Mouse (Mus musculus) liver, embryonic 11.5 days (tissue): Measurements from ENCODE around the gene Cd6. TPM values are rescaled to one million over a fixed set of nuclear protein-coding genes. Genes with fewer than 3 reads are reported as not detected.

Experiments used
- ATAC-seq: fragments of 200-750 bp; cut with Nextera tagmentation; replicated peaks from 2 replicates; pipeline ENCODE4 v1.8.0; 2017; ENCODE audit warnings: moderate number of reproducible peaks, mild to moderate bottlenecking, moderate TSS enrichment, moderate library complexity; ENCODE audit not compliant: low FRiP score
- DNase-seq: peaks from one replicate; pipeline ENCODE4 v3.0.0-alpha.2; 2017; ENCODE audit warnings: low spot score
- H3K27ac ChIP-seq: fragments of 300-500 bp; sonication (generic); 2 replicates; pipeline ENCODE4 v1.5.1; 2014; ENCODE audit warnings: mild to moderate bottlenecking, low read depth, low read length, control low read depth
- H3K27me3 ChIP-seq: fragments of 300-500 bp; sonication (generic); replicated peaks from 2 replicates; pipeline ENCODE4 v1.6.1; 2014; ENCODE audit warnings: low read length, mixed read lengths; ENCODE audit not compliant: control insufficient read depth, insufficient read depth
- H3K36me3 ChIP-seq: fragments of 300-500 bp; sonication (generic); 2 replicates; pipeline ENCODE4 v1.6.1; 2014; ENCODE audit warnings: mild to moderate bottlenecking, low read length, moderate library complexity, mixed read lengths; ENCODE audit not compliant: control insufficient read depth, insufficient read depth
- H3K4me1 ChIP-seq: fragments of 300-500 bp; sonication (generic); replicated peaks from 2 replicates; pipeline ENCODE4 v1.6.1; 2014; ENCODE audit warnings: low read length, mixed read lengths; ENCODE audit not compliant: control insufficient read depth, insufficient read depth
- H3K4me2 ChIP-seq: fragments of 300-500 bp; sonication (generic); 2 replicates; pipeline ENCODE4 v1.6.1; 2014; ENCODE audit warnings: mild to moderate bottlenecking, control low read depth, moderate library complexity
- H3K4me3 ChIP-seq: fragments of 300-500 bp; sonication (generic); 2 replicates; pipeline ENCODE4 v1.5.1; 2014; ENCODE audit warnings: low read depth, low read length, control low read depth
- H3K9ac ChIP-seq: fragments of 300-500 bp; sonication (generic); 2 replicates; pipeline ENCODE4 v1.6.1; 2014; ENCODE audit warnings: low read depth, low read length, control low read depth
- H3K9me3 ChIP-seq: fragments of 300-500 bp; sonication (generic); 2 replicates; pipeline ENCODE4 v1.6.1; 2016; ENCODE audit warnings: low read length, inconsistent platforms, mixed read lengths; ENCODE audit not compliant: control insufficient read depth
- WGBS: fragments of 180-500 bp; shearing (Covaris S2); extraction: QIAGEN DNeasy Blood & Tissue Kit; methylation state at CpG from one replicate; pipeline ENCODE4 v1.1.7; 2014; 5-methylcytosine and 5-hydroxymethylcytosine counted together
- polyA plus RNA-seq: library from polyadenylated mRNA; unstranded; fragments of >200 nt; fragmentation: Nextera tagmentation; extraction: Ambion mirVana; gene quantifications from 2 replicates; pipeline ENCODE4 v1.2.1, GENCODE M21; 2014

The Cd6 gene
- polyA plus RNA-seq, 1 experiment from 2014 or later: not detected

DNA sequence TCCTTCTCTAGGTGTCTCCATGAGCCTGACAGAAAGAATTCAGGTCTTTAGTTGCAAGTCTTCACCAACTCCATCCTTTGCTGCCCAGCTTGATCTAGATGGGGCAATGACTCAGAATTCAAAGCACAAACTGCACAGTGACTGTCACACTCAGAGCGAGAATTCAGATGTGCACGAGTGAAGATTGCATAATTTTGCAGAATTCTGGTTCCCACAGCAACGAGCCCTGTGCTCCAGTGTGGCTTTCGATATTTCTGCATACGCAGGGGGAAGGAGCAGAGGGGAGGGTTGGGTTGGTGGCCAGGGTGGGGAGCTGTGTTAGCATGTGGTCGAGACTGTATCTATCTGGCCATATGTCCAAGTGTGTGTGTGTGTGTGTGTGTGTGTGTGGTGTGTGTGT, 28.8 kb downstream of the Cd6 start:
- Histone ChIP-seq H3K4me1 (no peaks in the 10 kb centered on the region), H3K27me3 (no peaks in the 10 kb centered on the region), H3K4me3 (no peak overlapping the region), H3K27ac (no peak overlapping the region), H3K9me3 (no peaks in the 10 kb centered on the region), H3K36me3 (no peaks in the 10 kb centered on the region), H3K4me2 (no peak overlapping the region), H3K9ac (no peak overlapping the region)
- WGBS: 57% methylated on average over 6 of the region's 6 CpGs
- ATAC-seq (no peak), DNase-seq (no peak)

DNA sequence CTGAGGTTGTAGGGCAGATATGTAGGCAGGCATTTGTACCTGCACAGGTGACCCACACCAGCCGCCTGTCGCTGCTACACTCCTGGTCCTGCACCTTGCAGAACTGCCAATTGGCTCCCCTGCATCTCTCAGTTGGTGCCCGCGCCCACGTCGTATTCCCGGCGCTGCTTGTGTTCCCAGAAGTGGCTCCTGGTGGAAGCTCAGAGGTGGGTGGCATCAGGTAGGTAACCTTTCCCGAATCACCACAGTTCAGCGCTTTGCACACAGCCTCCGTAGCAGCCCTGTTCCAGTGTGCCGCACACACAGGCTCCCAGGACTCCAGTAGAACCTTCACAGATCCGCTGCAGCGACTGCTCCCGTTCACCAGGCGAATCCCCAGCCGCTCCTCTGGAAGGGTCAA, 30.7 kb downstream of the Cd6 start:
- H3K9ac ChIP-seq: no peak overlapping the region
- H3K4me3 ChIP-seq: no peak overlapping the region
- no peak for DNase-seq
- 86% methylated on average over 17 of the region's 17 CpGs for WGBS
- no peaks in the 10 kb centered on the region for H3K27me3 ChIP-seq
- no peak for ATAC-seq
- no peaks in the 10 kb centered on the region for H3K36me3 ChIP-seq
- H3K27ac ChIP-seq: no peak overlapping the region
- H3K4me1 ChIP-seq: no peaks in the 10 kb centered on the region
- H3K9me3 ChIP-seq: no peaks in the 10 kb centered on the region
- H3K4me2 ChIP-seq: no peak overlapping the region

DNA sequence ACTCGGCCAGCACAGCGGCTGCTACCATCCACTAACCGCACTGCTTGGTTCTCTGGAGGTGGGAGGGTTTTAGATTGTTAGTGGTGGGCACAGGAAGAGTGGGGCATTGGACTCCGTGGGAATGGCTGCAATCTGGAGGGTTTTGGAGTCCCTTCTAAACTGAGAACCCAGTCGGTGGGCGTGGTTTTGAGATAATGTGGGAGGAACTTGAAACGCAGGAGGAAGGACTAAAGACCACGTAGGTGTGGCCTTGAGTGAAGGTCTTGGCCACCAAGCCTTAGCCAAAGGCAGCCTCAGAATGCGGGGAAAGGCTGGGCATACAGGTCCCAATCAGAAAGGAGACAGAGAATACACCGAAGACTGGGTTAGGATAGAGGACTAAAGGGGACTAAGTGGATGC, 31.3 kb downstream of the Cd6 start:
- DNase-seq: no peak
- H3K4me3 ChIP-seq: no peak overlapping the region
- H3K9me3 ChIP-seq: no peaks in the 10 kb centered on the region
- no peaks in the 10 kb centered on the region for H3K4me1 ChIP-seq
- 55% methylated on average over 10 of the region's 10 CpGs for WGBS
- no peak overlapping the region for H3K9ac ChIP-seq
- ATAC-seq: no peak
- no peaks in the 10 kb centered on the region for H3K27me3 ChIP-seq
- H3K27ac ChIP-seq: no peak overlapping the region
- no peak overlapping the region for H3K4me2 ChIP-seq
- H3K36me3 ChIP-seq: no peaks in the 10 kb centered on the region

DNA sequence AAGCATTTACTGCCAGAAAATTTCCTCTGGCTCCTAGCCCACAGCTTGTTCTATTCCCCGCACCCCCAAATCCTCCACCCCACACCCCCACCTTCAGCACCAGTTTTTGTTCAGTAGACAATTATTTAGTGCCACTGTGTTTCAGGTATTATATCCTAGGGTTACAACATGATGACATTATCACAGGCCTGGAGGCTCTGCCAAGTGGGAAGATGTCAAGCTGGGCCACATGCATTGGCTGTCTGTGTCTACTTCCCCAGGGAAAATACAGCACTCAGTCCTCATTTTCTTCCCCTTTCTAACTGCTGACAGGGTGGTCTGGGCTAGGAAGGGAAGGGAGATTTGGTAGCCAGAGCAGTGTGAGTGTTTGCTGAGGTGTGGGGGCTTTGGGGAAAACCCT, 34.9 kb downstream of the Cd6 start:
- H3K9ac ChIP-seq: no peak overlapping the region
- no peak overlapping the region for H3K4me2 ChIP-seq
- no peaks in the 10 kb centered on the region for H3K36me3 ChIP-seq
- H3K27ac ChIP-seq: no peak overlapping the region
- no peak overlapping the region for H3K4me3 ChIP-seq
- ATAC-seq: no peak
- H3K9me3 ChIP-seq: no peaks in the 10 kb centered on the region
- no peaks in the 10 kb centered on the region for H3K4me1 ChIP-seq
- DNase-seq: no peak
- WGBS: 93% methylated on average over 1 of the region's 1 CpGs
- no peaks in the 10 kb centered on the region for H3K27me3 ChIP-seq

DNA sequence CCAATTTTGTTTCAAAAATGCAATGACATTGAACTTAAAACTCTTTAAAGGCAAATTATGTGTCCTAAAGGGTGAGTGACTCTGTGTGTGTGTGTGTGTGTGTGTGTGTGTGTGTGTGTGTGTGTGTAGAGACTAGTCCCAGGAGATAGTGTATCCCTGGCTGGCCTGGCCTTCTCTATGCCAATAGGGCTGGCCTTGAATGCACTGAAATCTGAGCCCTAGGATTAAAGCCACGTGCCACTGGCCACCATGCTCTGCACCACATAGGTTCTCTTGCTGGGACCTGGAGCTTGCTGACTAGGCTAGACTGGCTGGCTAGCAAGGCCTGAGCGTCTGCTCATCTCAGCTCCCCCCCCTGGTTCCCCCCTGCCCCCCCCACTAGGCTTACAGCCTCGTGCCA, 36.8 kb downstream of the Cd6 start:
- Histone ChIP-seq H3K4me2 (no peak overlapping the region), H3K4me1 (no peaks in the 10 kb centered on the region), H3K9me3 (no peaks in the 10 kb centered on the region), H3K9ac (no peak overlapping the region), H3K36me3 (no peaks in the 10 kb centered on the region), H3K27ac (no peak overlapping the region), H3K27me3 (no peaks in the 10 kb centered on the region), H3K4me3 (no peak overlapping the region)
- WGBS: 36% methylated on average over 3 of the region's 3 CpGs
- DNase-seq: no peak
- no peak for ATAC-seq

DNA sequence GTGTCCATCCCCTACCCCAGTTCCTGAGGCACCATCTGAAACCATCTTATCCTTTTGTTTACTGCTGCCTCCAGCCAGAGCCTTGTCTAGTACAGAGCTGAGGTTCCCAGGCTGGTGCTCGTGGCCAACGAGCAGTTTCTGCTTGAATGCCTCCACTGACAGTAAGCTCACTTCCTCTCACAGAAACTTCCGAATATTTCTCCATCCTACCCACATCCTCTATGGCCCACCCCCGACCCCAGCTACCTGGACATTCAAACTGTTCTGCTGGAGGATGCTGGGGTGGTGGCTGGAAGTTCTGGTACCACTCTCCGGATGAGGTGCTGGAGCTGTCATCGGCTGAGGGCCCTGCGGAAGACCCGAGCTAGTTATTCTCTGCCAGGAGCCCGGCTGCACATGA, 39.5 kb downstream of the Cd6 start:
- no peak overlapping the region for H3K27ac ChIP-seq
- H3K9me3 ChIP-seq: no peaks in the 10 kb centered on the region
- no peak for DNase-seq
- no peaks in the 10 kb centered on the region for H3K36me3 ChIP-seq
- H3K27me3 ChIP-seq: no peaks in the 10 kb centered on the region
- WGBS: 65% methylated on average over 9 of the region's 9 CpGs
- no peak for ATAC-seq
- H3K4me2 ChIP-seq: no peak overlapping the region
- no peaks in the 10 kb centered on the region for H3K4me1 ChIP-seq
- no peak overlapping the region for H3K9ac ChIP-seq
- H3K4me3 ChIP-seq: no peak overlapping the region

DNA sequence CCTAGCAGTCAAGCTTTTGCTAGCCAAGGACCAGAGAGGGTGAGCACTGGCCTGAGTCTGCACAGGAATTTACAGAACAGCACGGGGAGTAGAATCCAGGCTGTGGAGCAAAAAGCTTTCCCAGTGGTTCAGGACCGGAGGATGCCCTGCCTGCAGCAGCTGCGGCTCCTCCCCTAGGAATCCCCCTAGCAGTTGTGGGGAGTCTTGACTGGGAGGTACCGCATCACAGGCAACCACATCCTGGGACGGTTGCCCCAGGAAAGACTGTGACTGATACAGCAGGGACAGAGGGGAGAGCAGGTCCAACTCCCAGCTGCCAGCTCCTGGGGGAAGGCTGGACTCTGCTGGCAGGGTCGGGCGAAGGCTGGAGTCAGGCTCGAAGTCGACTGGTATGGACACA, 41.6 kb downstream of the Cd6 start:
- no peak overlapping the region for H3K27ac ChIP-seq
- no peaks in the 10 kb centered on the region for H3K4me1 ChIP-seq
- no peak overlapping the region for H3K9ac ChIP-seq
- H3K4me2 ChIP-seq: no peak overlapping the region
- DNase-seq (no peak), ATAC-seq (no peak)
- no peaks in the 10 kb centered on the region for H3K9me3 ChIP-seq
- H3K4me3 ChIP-seq: no peak overlapping the region
- H3K36me3 ChIP-seq: no peaks in the 10 kb centered on the region
- H3K27me3 ChIP-seq: no peaks in the 10 kb centered on the region
- 62% methylated on average over 9 of the region's 9 CpGs for WGBS

DNA sequence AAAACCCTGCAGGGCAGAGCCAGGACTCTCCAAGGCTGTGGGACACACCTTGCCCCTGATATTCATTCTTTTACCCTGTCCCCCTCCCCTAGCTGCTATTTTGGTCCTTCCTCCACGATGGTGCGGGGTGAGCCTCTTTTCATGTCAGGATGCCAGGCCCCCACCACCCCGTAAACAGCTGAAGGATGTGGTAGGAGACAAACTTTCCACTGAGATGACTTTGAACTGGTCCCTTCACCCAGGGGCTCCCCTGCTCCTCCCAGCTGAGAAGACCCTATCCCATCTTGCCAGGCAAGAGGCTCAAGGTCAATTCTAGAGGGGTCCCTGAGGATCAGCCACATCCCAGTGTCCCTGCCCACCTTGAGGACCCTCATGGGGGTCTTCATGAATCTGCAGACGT, 42.5 kb downstream of the Cd6 start:
- Histone ChIP-seq H3K4me3 (no peak overlapping the region), H3K4me2 (no peak overlapping the region), H3K27me3 (no peaks in the 10 kb centered on the region), H3K36me3 (no peaks in the 10 kb centered on the region), H3K9ac (no peak overlapping the region), H3K27ac (no peak overlapping the region), H3K9me3 (no peaks in the 10 kb centered on the region), H3K4me1 (no peaks in the 10 kb centered on the region)
- DNase-seq (no peak), ATAC-seq (no peak)
- WGBS: 69% methylated on average over 4 of the region's 4 CpGs

DNA sequence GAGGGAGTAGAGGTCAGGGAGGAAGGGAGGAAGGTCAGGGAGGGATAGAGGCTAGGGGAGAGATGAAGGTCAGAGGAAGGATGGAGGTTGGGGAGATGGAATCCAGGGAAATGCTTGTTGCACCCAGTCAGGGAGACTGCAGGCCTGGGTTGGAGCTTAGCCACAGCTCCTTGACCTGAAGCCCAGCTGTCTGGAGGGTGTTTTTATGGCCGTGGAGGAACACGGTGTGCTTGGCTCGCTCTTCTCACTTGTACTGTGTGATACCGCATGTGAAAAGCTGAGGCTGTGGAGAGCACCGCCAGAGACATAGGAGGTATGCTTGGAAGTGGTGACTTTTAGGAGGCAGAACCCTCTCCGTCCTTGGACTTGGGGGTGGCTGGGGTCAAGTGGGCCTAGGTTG, 43.1 kb downstream of the Cd6 start:
- ATAC-seq: no peak
- 80% methylated on average over 6 of the region's 6 CpGs for WGBS

More for the DNA sequence above, 43.1 kb downstream of the Cd6 start:
- Histone ChIP-seq H3K4me1 (no peaks in the 10 kb centered on the region), H3K27ac (no peak overlapping the region), H3K27me3 (no peaks in the 10 kb centered on the region), H3K9ac (no peak overlapping the region), H3K36me3 (no peaks in the 10 kb centered on the region), H3K4me2 (no peak overlapping the region), H3K4me3 (no peak overlapping the region), H3K9me3 (no peaks in the 10 kb centered on the region)
- no peak for DNase-seq
